Mouse (Mus musculus) limb, embryonic 10.5 days (tissue): ENCODE results near the gene Gm45261. TPM values are rescaled to one million over a fixed set of nuclear protein-coding genes. Genes with fewer than 3 reads are reported as not detected.

Experiments
- DNase-seq: peaks from one replicate; pipeline ENCODE4 v3.0.0-alpha.2; 2017; ENCODE audit warnings: low spot score
- H3K27ac ChIP-seq: fragments of 300-500 bp; sonication (generic); 2 replicates; pipeline ENCODE4 v1.5.1; 2016; ENCODE audit warnings: mild to moderate bottlenecking
- H3K27me3 ChIP-seq: fragments of 300-500 bp; sonication (generic); 2 replicates; pipeline ENCODE4 v1.6.1; 2016; ENCODE audit warnings: low read depth, mild to moderate bottlenecking; ENCODE audit not compliant: poor library complexity, severe bottlenecking
- H3K36me3 ChIP-seq: fragments of 300-500 bp; sonication (generic); 2 replicates; pipeline ENCODE4 v1.6.1; 2016; ENCODE audit warnings: mild to moderate bottlenecking, moderate library complexity
- H3K4me1 ChIP-seq: fragments of 300-500 bp; sonication (generic); 2 replicates; pipeline ENCODE4 v1.6.1; 2016
- H3K4me3 ChIP-seq: fragments of 300-500 bp; sonication (generic); 2 replicates; pipeline ENCODE4 v1.5.1; 2016; ENCODE audit warnings: mild to moderate bottlenecking, moderate library complexity
- H3K9me3 ChIP-seq: fragments of 300-500 bp; sonication (generic); replicated peaks from 2 replicates; pipeline ENCODE4 v1.6.1; 2016; ENCODE audit warnings: mild to moderate bottlenecking
- WGBS: fragments of 180-500 bp; shearing (Covaris S2); methylation state at CpG from one replicate; pipeline ENCODE4 v1.1.7; 2016; 5-methylcytosine and 5-hydroxymethylcytosine counted together
- polyA plus RNA-seq: library from polyadenylated mRNA; unstranded; fragments of >200 nt; fragmentation: Nextera tagmentation; extraction: Ambion mirVana; gene quantifications from 2 replicates; pipeline ENCODE4 v1.2.1, GENCODE M21; 2016

The Gm45261 gene
- polyA plus RNA-seq, result not detected in 2 replicates

GRCm38 (mm10) chr1:80461348-80461747, at the start of gene Gm45261:
Gene Gm45261, minus strand, starts transcription at chr1:80461448.
- 86% methylated on average over 6 of the region's 6 CpGs for WGBS
- Histone ChIP-seq H3K36me3 (no peaks in the 10 kb centered on the region), H3K4me1 (no peaks in the 10 kb centered on the region), H3K9me3 (no peaks in the 10 kb centered on the region), H3K27me3 (no peaks in the 10 kb centered on the region), H3K27ac (no peak within 1 kb of the TSS), H3K4me3 (no peak within 1 kb of the TSS)
- DNase-seq, result no peak

GRCm38 (mm10) chr1:80504757-80505156, 43.5 kb upstream of the Gm45261 start:
- no peaks in the 10 kb centered on the region for H3K4me1 ChIP-seq
- no peaks in the 10 kb centered on the region for H3K27me3 ChIP-seq
- 88% methylated on average over 2 of the region's 2 CpGs for WGBS
- H3K27ac ChIP-seq, result no peak overlapping the region
- no peaks in the 10 kb centered on the region for H3K36me3 ChIP-seq
- H3K4me3 ChIP-seq, result no peak overlapping the region
- no peak for DNase-seq
- H3K9me3 ChIP-seq, result no peaks in the 10 kb centered on the region

- no peaks in the 10 kb centered on the region for H3K36me3 ChIP-seq
- no peaks in the 10 kb centered on the region for H3K4me1 ChIP-seq
- H3K4me3 ChIP-seq, result no peak overlapping the region
- no peaks in the 10 kb centered on the region for H3K9me3 ChIP-seq
- H3K27me3 ChIP-seq, result no peaks in the 10 kb centered on the region
- 93% methylated on average over 4 of the region's 4 CpGs for WGBS
- no peak overlapping the region for H3K27ac ChIP-seq
- DNase-seq, result no peak
Measured at GRCm38 (mm10) chr1:80504081-80504480, 42.8 kb upstream of the Gm45261 start.

- H3K4me3 ChIP-seq, result no peak overlapping the region
- no peaks in the 10 kb centered on the region for H3K27me3 ChIP-seq
- WGBS, result 93% methylated on average over 9 of the region's 9 CpGs
- no peaks in the 10 kb centered on the region for H3K9me3 ChIP-seq
- H3K27ac ChIP-seq, result no peak overlapping the region
- DNase-seq, result no peak
- no peaks in the 10 kb centered on the region for H3K36me3 ChIP-seq
- no peaks in the 10 kb centered on the region for H3K4me1 ChIP-seq
Measured at GRCm38 (mm10) chr1:80502456-80503165, 41.4 kb upstream of the Gm45261 start.

GRCm38 (mm10) chr1:80499264-80499663, 38.0 kb upstream of the Gm45261 start:
- WGBS, result 89% methylated on average over 7 of the region's 7 CpGs
- H3K27ac ChIP-seq, result no peak overlapping the region
- no peaks in the 10 kb centered on the region for H3K27me3 ChIP-seq
- H3K36me3 ChIP-seq, result no peaks in the 10 kb centered on the region
- no peak for DNase-seq
- H3K4me1 ChIP-seq, result no peaks in the 10 kb centered on the region
- H3K4me3 ChIP-seq, result no peak overlapping the region
- H3K9me3 ChIP-seq, result no peaks in the 10 kb centered on the region

GRCm38 (mm10) chr1:80496360-80496759, 35.1 kb upstream of the Gm45261 start:
- WGBS, result 89% methylated on average over 4 of the region's 4 CpGs
- Histone ChIP-seq H3K4me3 (no peak overlapping the region), H3K4me1 (no peaks in the 10 kb centered on the region), H3K9me3 (no peaks in the 10 kb centered on the region), H3K36me3 (no peaks in the 10 kb centered on the region), H3K27ac (no peak overlapping the region), H3K27me3 (no peaks in the 10 kb centered on the region)
- DNase-seq, result no peak

- no peaks in the 10 kb centered on the region for H3K36me3 ChIP-seq
- no peak overlapping the region for H3K4me3 ChIP-seq
- H3K27me3 ChIP-seq, result no peaks in the 10 kb centered on the region
- H3K4me1 ChIP-seq, result no peaks in the 10 kb centered on the region
- 88% methylated on average over 5 of the region's 5 CpGs for WGBS
- no peak for DNase-seq
- no peak overlapping the region for H3K27ac ChIP-seq
- no peaks in the 10 kb centered on the region for H3K9me3 ChIP-seq
Measured at GRCm38 (mm10) chr1:80483419-80483818, 22.2 kb upstream of the Gm45261 start.

- 83% methylated on average over 1 of the region's 1 CpGs for WGBS
- H3K27ac ChIP-seq, result no peak overlapping the region
- no peak overlapping the region for H3K4me3 ChIP-seq
- no peaks in the 10 kb centered on the region for H3K4me1 ChIP-seq
- no peaks in the 10 kb centered on the region for H3K9me3 ChIP-seq
- H3K36me3 ChIP-seq, result no peaks in the 10 kb centered on the region
- no peaks in the 10 kb centered on the region for H3K27me3 ChIP-seq
- DNase-seq, result no peak
Measured at GRCm38 (mm10) chr1:80474942-80475341, 13.7 kb upstream of the Gm45261 start.

GRCm38 (mm10) chr1:80472395-80472794, 11.1 kb upstream of the Gm45261 start:
- Histone ChIP-seq H3K4me3 (no peak overlapping the region), H3K4me1 (no peaks in the 10 kb centered on the region), H3K9me3 (no peaks in the 10 kb centered on the region), H3K36me3 (no peaks in the 10 kb centered on the region), H3K27me3 (no peaks in the 10 kb centered on the region), H3K27ac (no peak overlapping the region)
- DNase-seq, result no peak
- 96% methylated on average over 1 of the region's 1 CpGs for WGBS

GRCm38 (mm10) chr1:80459923-80460322, 1.3 kb downstream of the Gm45261 start:
- WGBS, result 94% methylated on average over 1 of the region's 1 CpGs
- no peak overlapping the region for H3K4me3 ChIP-seq
- no peak overlapping the region for H3K27ac ChIP-seq
- no peaks in the 10 kb centered on the region for H3K9me3 ChIP-seq
- H3K27me3 ChIP-seq, result no peaks in the 10 kb centered on the region
- no peak for DNase-seq
- H3K36me3 ChIP-seq, result no peaks in the 10 kb centered on the region
- H3K4me1 ChIP-seq, result no peaks in the 10 kb centered on the region

- no peak for DNase-seq
- Histone ChIP-seq H3K4me1 (no peaks in the 10 kb centered on the region), H3K27me3 (no peaks in the 10 kb centered on the region), H3K9me3 (no peaks in the 10 kb centered on the region), H3K4me3 (no peak overlapping the region), H3K27ac (no peak overlapping the region), H3K36me3 (no peaks in the 10 kb centered on the region)
Measured at GRCm38 (mm10) chr1:80459477-80459876, 1.8 kb downstream of the Gm45261 start.

GRCm38 (mm10) chr1:80453971-80454370, 7.3 kb downstream of the Gm45261 start:
- Histone ChIP-seq H3K4me1 (no peaks in the 10 kb centered on the region), H3K4me3 (no peak overlapping the region), H3K27me3 (no peaks in the 10 kb centered on the region), H3K27ac (no peak overlapping the region), H3K36me3 (no peaks in the 10 kb centered on the region), H3K9me3 (no peaks in the 10 kb centered on the region)
- 81% methylated on average over 2 of the region's 2 CpGs for WGBS
- DNase-seq, result no peak

GRCm38 (mm10) chr1:80451914-80452549, 9.2 kb downstream of the Gm45261 start:
- 79% methylated on average over 1 of the region's 1 CpGs for WGBS
- DNase-seq, result no peak
- H3K4me1 ChIP-seq, result no peaks in the 10 kb centered on the region

More at GRCm38 (mm10) chr1:80451914-80452549, 9.2 kb downstream of the Gm45261 start:
- H3K27ac ChIP-seq, result no peak overlapping the region
- no peak overlapping the region for H3K4me3 ChIP-seq
- no peaks in the 10 kb centered on the region for H3K27me3 ChIP-seq
- H3K9me3 ChIP-seq, result no peaks in the 10 kb centered on the region
- no peaks in the 10 kb centered on the region for H3K36me3 ChIP-seq
